Mouse (Mus musculus) right cerebral cortex, postnatal 36 days (tissue): ENCODE measurements around the gene Pou2f2.
A peak's percentile ranks its signal among the peaks of the same experiment; 100 is the strongest.

ENCODE experiments used
- DNase-seq, 2 experiments: peaks; one replicate each; pipeline ENCODE4 v3.0.0; 2022; ENCODE audit warnings: low spot score in 2 of 2, mixed read lengths in 1 of 2

Pou2f2 gene

GRCm38 (mm10) chr7:25105411-25106160 is 73.9 kb downstream of the Pou2f2 start:
- DNase-seq, result peak; percentile 63 to 67

DNA sequence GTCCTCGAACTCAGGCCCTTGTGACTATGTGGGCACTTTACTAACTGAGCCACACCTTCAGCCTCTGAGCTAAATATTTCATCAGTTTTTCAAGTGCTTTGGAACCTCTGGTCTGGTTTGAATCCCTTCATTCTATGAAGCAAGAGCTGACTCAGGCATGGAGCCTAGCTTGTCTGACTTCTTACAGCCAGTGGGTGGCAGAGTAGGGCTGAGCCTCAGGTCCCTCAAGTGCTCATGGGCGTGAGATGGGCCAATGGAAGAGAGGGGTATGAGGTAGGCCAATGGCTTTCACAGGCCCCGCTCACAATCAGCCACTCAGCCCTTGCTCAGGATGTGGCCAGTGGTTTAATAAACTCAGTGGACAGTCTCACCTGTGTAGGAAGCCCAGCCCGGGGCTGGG is 79.9 kb downstream of the Pou2f2 start:
- DNase-seq, result no peak

DNA sequence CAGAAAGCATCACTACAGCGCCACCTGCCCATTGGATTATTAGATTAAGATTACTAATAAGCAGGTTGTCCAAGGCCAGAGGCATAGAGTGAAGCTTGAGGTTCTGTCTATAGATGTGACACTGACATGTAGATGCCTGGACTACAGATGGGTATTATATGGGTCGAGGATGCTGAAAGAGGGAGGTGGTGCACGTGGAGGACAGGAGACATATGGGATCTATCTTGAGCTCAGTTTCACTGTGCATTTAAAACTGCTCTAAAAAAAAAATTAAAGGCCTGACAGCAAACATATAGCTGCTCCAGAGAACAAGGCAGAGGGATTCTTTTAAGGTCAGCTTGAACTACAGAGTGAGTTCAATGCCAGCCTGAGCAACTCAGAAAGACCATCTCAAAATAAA is 81.4 kb downstream of the Pou2f2 start:
- peak in 1 of 2 experiments; percentile 66 for DNase-seq

DNA sequence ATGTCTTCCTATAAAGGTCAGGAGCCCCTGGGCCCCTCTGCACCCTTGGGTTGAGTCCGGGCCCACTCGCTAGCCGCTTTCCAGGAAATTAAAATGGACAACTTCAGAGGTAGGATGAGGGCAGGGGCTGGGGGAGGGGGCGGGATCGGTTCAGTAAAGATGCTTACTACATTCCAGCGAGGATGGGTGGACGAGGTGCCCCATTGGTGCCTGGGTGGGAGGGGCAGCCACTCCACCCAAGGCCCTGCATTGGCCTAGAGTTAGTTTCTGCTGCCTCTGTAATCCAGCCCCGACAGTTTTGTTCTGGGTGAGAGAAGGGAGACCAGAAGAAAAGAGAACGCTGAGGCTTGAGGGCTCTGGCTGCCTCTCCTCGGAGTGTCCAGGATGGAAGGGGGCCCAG is 89.7 kb downstream of the Pou2f2 start:
- DNase-seq, result no peak

- DNase-seq, result no peak
Measured at GRCm38 (mm10) chr7:25088968-25089367, 90.6 kb downstream of the Pou2f2 start.

DNA sequence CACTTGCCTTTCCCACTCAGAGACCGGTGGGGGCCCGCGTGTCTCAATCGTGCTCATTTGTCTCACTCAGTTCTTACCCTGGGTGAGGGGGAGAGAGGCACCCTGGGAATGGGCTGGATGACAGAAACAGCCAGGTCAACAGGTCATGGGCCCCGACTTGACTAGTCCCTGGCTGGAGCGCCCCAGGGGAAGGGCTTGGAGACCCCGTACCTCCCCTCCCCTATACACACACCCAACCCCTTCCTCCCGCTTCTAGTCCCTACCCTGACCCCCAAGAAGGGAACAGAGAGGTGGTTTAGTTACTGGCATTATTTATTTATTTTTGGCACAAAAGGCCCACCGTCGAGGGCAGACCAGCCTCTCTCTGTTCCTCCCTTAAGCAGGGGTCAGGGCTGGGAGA is 91.0 kb downstream of the Pou2f2 start:
- DNase-seq, result no peak

DNA sequence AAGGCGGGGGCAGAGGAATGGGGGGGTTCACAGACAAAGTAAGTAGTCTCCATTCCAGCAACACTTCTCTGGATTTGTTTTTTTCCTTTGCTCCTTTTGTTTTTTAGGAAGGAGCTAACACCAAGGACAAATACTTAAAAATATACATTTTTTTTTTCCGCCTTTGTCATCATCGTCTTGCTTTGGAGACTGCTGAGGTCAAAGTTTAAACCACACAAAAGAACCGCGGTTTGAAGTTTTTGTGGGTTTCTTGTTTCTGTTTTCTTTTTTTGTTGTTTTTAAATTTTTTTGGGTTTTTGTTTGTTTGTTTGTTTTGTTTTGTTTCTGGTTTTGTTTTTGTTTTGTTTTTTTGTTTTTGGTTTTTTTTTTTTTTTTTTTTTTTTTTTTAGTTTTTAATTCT is 91.6 kb downstream of the Pou2f2 start:
- DNase-seq, result no peak

DNA sequence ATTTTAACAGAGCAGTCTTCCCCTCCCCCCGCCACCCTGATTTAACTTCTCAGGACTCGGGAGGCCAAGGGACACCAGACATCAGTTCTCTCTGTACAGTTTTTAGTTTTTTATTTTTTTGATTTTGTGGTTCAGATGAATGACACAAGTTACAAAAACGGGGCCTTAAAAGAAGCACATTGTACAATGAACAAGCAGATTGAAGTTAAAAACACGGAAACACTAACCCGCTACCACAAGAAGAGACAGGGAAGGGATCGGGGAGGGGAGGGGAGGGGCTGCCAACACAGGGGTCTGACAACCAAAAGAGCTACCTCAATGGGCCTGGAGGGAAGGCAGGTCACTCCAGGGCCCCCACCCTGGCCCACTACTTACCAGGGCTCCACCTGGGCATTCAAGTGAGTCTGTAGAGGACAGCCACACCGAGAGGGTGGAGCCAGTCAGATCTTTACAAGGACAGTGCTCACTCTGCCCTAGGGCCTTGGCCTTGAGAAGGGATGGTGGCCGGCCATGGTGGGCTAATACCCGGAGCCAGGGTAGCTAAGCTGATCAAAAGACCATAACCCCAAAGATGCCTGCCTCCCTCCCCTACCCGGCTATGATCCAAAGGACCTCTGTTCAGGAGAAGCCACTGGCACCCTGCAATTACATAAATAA is 92.1 kb downstream of the Pou2f2 start:
- no peak for DNase-seq

DNA sequence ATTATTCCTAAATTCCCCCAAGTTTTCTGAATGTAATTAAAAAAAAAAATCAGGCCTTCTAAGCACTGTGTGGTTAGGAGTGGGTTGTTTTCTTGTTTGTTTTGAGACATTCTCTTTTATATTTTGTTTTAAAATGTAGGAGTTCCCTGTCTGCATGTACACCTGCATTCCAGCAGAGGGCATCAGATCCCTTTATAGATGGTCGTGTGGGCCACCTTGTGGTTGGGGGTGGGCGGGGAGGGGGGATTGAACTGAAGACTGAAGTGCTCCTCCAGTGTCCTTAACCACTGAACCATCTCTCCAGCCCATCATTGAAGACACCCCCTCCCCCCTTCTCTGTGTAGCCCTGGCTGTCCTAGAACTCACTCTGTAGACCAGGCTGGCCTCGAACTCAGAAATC is 92.9 kb downstream of the Pou2f2 start:
- no peak for DNase-seq

DNA sequence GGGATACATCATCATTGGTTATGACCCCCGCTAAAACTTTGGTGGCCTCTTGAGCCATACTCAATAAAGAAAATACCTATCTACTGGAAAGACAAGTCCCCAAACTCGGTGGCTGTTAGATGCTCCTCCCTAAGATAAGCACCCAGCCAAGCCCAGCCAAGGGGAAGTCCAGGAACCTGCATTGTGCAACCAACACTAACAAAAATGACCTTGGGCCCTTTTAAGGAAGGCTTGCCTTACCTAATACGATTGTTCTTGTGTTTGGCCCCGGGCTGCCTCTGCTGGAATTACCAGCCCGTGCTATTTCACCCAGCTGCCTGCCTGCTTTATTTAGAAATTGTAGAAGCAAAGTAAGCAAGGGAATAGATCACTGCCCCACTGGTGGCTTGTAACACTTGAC is 94.9 kb downstream of the Pou2f2 start:
- DNase-seq, result no peak

DNA sequence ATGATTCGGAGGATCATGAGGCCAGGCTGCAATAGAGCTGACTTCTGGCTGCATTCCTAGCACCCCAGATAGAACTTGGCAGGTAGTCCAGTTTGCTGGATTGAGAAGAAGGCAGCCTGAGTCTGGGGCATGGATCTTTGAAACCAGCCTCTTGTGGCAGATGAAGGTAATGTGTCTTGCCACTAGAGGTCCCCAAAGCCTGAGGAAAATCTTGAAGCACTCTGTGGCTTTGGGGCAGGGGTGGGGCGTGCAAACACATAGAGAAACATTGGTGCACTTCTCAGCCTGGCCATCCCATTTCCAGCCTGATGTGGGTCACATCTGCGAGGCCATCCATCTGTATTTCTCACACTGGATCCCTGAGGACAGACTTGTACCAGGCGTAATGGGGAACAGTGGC is 97.0 kb downstream of the Pou2f2 start:
- no peak for DNase-seq

DNA sequence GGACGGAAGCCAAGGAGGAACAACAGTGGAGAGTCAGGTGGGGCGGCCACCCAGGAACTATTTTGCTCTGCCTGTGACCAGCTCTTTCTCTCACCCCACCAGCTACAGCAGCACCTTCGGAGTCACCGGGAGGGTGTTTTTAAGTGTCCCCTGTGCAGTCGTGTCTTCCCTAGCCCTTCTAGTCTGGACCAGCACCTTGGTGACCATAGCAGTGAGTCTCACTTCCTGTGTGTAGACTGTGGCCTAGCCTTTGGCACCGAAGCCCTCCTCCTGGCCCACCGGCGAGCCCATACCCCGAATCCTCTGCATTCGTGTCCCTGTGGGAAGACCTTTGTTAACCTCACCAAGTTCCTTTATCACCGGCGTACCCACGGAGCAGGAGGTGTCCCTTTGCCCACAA is 99.1 kb downstream of the Pou2f2 start:
- no peak for DNase-seq

DNA sequence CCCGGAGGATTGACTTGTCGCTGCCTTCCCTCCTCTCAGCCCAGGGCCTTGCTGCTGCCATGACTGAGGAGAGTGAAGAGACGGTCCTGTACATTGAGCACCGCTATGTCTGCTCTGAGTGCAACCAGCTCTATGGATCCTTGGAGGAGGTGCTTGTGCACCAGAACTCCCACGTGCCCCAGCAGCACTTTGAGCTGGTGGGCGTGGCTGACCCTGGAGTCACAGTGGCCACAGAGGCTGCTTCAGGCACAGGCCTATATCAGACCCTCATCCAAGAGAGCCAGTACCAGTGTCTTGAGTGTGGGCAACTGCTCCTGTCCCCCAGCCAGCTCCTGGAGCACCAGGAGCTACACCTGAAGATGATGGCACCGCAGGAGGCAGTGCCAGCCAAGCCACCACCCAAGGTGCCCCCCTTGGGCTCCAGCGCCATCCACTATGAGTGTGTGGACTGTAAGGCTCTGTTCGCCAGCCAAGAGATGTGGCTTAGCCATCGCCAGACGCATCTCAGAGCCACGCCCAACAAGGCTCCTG is 100.0 kb downstream of the Pou2f2 start:
- no peak for DNase-seq

GRCm38 (mm10) chr7:25077414-25077755 is 102.1 kb downstream of the Pou2f2 start:
- DNase-seq, result no peak

GRCm38 (mm10) chr7:25076663-25077413 is 102.7 kb downstream of the Pou2f2 start:
- peak; percentile 98 to 99 for DNase-seq

- no peak for DNase-seq
Measured at GRCm38 (mm10) chr7:25076296-25076662, 103.2 kb downstream of the Pou2f2 start.

GRCm38 (mm10) chr7:25073924-25074323 is 105.6 kb downstream of the Pou2f2 start:
- peak; percentile 83 to 84 for DNase-seq

DNA sequence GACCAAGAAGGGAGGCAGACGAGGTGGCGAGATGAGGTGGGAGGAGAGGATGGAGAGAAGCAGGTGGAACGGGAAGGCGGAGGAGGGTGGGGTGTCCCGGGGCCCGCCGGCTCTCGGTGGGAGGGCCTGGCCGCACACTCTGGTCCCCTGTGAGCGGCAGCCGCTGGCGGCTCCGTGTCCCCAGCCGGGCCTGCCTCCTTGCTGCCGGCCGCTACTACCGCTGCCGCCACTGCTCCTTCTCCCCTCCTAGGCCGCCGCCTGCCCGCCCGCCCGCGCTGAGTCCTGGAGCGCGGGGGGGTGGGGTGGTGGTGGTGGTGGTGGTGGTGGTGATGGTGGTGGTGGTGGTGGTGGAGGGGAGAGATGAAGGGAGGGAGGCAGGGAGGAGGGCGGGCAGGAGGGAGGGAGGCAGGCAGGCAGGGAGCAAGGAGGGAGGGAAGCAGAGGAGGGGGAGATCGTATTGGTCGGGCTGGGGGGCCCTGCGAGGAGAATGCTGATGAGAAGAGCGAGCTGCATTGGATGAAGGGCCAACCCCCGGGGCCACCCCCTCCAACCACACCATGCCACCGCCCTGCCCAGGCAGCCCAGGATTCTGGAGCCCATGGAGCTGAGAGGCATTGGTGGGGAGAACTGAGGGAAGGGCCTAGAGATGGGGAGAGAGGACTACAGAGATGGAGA is 106.7 kb downstream of the Pou2f2 start:
- peak; percentile 63 to 67 for DNase-seq

GRCm38 (mm10) chr7:25071979-25072715 is 107.4 kb downstream of the Pou2f2 start, which contains the start of the genes Grik5 and Zfp574:
Gene Grik5 (minus strand): TSS chr7:25072346.
Gene Zfp574 (plus strand): TSS chr7:25072567.
- DNase-seq, result no peak

GRCm38 (mm10) chr7:25068724-25069123 is 110.8 kb downstream of the Pou2f2 start:
- DNase-seq, result peak; percentile 76 to 85
